Mouse (Mus musculus) cortical plate, adult 2 months (tissue): ENCODE data around the gene Csmd2. TPM values are rescaled to one million over a fixed set of nuclear protein-coding genes. Genes with fewer than 3 reads are reported as not detected.

Experiments
- H3K27ac ChIP-seq: fragments of 200-500 bp; 2 replicates; pipeline ENCODE4 v1.5.1; 2012; ENCODE audit warnings: low read length, control low read depth, inconsistent platforms; ENCODE audit not compliant: insufficient read depth
- H3K4me1 ChIP-seq: fragments of 200-500 bp; 2 replicates; pipeline ENCODE4 v1.6.1; 2011; ENCODE audit warnings: low read length; ENCODE audit not compliant: control insufficient read depth, insufficient read depth
- H3K4me3 ChIP-seq: fragments of 200-500 bp; 2 replicates; pipeline ENCODE4 v1.5.1; 2011; ENCODE audit warnings: mild to moderate bottlenecking, low read length, control low read depth; ENCODE audit not compliant: insufficient read depth
- CTCF ChIP-seq: fragments of 200-500 bp; IDR thresholded peaks from 2 replicates; pipeline ENCODE4 v1.5.1; 2011; ENCODE audit warnings: mild to moderate bottlenecking, control low read depth, low read length; ENCODE audit not compliant: insufficient read depth; ENCODE audit errors: extremely low read depth
- POLR2A ChIP-seq: fragments of 200-500 bp; IDR thresholded peaks from 2 replicates; pipeline ENCODE4 v1.6.1; 2011; ENCODE audit warnings: mild to moderate bottlenecking, low read length, control low read depth; ENCODE audit not compliant: insufficient read depth; ENCODE audit errors: extremely low read depth
- polyA plus RNA-seq: library from polyadenylated mRNA; depleted of rRNA; stranded (reverse); fragments of >200 nt; gene quantifications from 2 replicates; pipeline ENCODE4 v1.2.3, GENCODE M21; 2012

Csmd2 gene
- polyA plus RNA-seq, 1 experiment, result 29.3 TPM

GRCm38 (mm10) chr4:128468040-128468439, 480.4 kb downstream of the Csmd2 start:
- Histone ChIP-seq H3K4me1 (no peaks in the 10 kb centered on the region), H3K4me3 (no peak overlapping the region), H3K27ac (no peak overlapping the region)
- TF ChIP-seq POLR2A (no peak), CTCF (no peak)

GRCm38 (mm10) chr4:128476249-128476648, 488.6 kb downstream of the Csmd2 start:
- no peaks in the 10 kb centered on the region for H3K4me1 ChIP-seq
- H3K4me3 ChIP-seq, result no peak overlapping the region
- no peak for TF ChIP-seq POLR2A
- no peak for TF ChIP-seq CTCF
- H3K27ac ChIP-seq, result no peak overlapping the region

- no peak for TF ChIP-seq CTCF
- no peak for TF ChIP-seq POLR2A
- Histone ChIP-seq H3K4me1 (no peaks in the 10 kb centered on the region), H3K27ac (no peak overlapping the region), H3K4me3 (no peak overlapping the region)
Measured at GRCm38 (mm10) chr4:128483891-128484290, 496.2 kb downstream of the Csmd2 start.

GRCm38 (mm10) chr4:128484679-128485078, 497.0 kb downstream of the Csmd2 start:
- Histone ChIP-seq H3K4me3 (no peak overlapping the region), H3K4me1 (peaks cover 2% of the 10 kb centered on the region; the same call in 1 of the 2 replicates), H3K27ac (no peak overlapping the region)
- TF ChIP-seq POLR2A (no peak), CTCF (peak; percentile 34; the same call in 1 of the 2 replicates)

GRCm38 (mm10) chr4:128489521-128490100, 502.0 kb downstream of the Csmd2 start:
- H3K4me3 ChIP-seq, result no peak overlapping the region
- no peak overlapping the region for H3K27ac ChIP-seq
- peaks cover 2% of the 10 kb centered on the region; the same call in 1 of the 2 replicates for H3K4me1 ChIP-seq
- TF ChIP-seq CTCF (no peak), POLR2A (no peak)

GRCm38 (mm10) chr4:128492055-128492454, 504.4 kb downstream of the Csmd2 start:
- Histone ChIP-seq H3K4me3 (no peak overlapping the region), H3K4me1 (peaks cover 2% of the 10 kb centered on the region; the same call in 1 of the 2 replicates), H3K27ac (no peak overlapping the region)
- TF ChIP-seq POLR2A, result no peak
- no peak for TF ChIP-seq CTCF

- TF ChIP-seq POLR2A (no peak), CTCF (no peak)
Measured at GRCm38 (mm10) chr4:128499980-128500379, 512.3 kb downstream of the Csmd2 start.

GRCm38 (mm10) chr4:128506878-128507277, 519.2 kb downstream of the Csmd2 start:
- TF ChIP-seq CTCF, result no peak
- TF ChIP-seq POLR2A, result no peak
- Histone ChIP-seq H3K4me3 (no peak overlapping the region), H3K4me1 (peaks cover 4% of the 10 kb centered on the region), H3K27ac (no peak overlapping the region)

More at GRCm38 (mm10) chr4:128499980-128500379, 512.3 kb downstream of the Csmd2 start:
- Histone ChIP-seq H3K27ac (no peak overlapping the region), H3K4me1 (no peaks in the 10 kb centered on the region), H3K4me3 (no peak overlapping the region)

GRCm38 (mm10) chr4:128509885-128510284, 522.2 kb downstream of the Csmd2 start:
- TF ChIP-seq POLR2A, result no peak
- no peak for TF ChIP-seq CTCF
- Histone ChIP-seq H3K4me3 (no peak overlapping the region), H3K4me1 (peaks cover 4% of the 10 kb centered on the region), H3K27ac (no peak overlapping the region)

- H3K4me1 ChIP-seq, result peaks cover 3% of the 10 kb centered on the region
- H3K27ac ChIP-seq, result no peak overlapping the region
- H3K4me3 ChIP-seq, result no peak overlapping the region
- TF ChIP-seq CTCF (no peak), POLR2A (no peak)
Measured at GRCm38 (mm10) chr4:128514496-128514895, 526.8 kb downstream of the Csmd2 start.
